Mouse (Mus musculus): Measurements from ENCODE around the gene Nim1k. TPM values are rescaled to one million over a fixed set of nuclear protein-coding genes. Genes with fewer than 3 reads are reported as not detected.

The Nim1k gene
- total RNA-seq (2015) (0.98 and 1.4 TPM in 2 replicates), total RNA-seq (2017) (0.48 and 1.5 TPM in 2 replicates)

DNA sequence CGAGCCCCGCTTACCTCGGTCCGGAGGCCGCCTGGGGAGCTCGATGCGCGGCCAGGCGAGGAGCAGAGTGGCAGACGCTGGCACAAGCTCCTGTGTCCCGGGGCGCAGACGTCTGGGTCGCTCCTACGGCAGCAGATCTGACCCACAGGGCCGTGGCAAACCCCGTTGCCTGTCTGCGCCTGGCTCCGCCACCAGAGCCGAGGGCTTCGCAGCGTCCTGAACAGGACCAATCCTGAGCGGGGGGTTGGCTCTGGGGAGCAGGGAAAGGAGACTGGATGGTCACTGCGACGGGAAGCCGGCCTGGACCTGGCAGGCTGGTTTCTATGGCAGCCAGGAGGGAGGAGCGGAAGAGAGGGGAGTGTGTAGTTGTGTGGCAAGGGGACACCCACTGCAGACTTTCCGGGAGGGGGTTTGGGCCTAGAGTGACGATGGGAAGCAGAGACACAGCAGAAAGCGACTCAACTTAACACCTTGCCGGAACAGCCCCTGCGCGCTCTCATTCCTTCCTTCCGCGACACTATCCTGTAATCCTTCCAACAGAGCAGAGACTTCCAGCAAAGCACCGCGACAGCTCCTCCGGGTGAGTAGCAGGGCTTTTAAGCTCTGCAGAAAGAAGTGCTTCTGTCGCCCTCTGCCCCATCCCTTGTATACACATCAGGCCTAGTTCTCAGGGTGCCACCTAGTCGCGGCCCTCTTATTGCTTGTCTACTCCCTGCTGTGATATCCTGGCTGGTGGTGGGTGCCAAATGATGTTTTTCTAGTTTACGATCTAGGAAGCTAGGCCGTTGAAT, at the start of gene Nim1k:
Nim1k (minus strand) TSS at position 202 of the 791 bp plus-strand sequence.
- ATAC-seq (ENCODE audit: poor library complexity, severe bottlenecking) = peak; percentile 72

DNA sequence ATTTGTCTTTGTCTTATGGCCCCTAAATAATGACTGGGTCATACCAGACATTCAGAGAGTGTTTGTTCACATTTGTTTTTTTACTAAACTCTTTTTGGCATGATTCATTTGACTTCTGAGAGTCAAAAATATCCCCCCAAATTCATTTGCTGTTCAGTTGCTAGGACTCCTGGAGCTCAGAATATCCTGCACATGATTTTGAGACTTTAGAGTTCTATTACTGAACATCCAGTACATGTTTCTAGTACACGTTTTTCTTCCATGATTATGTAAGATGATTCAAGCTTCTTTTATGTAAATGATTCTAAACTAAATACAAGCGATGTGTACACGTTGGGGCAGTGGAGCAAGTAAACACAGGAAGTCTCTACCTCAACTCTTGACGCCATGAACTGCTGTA, 42.0 kb upstream of the Nim1k start:
- no peak for ATAC-seq (ENCODE audit: poor library complexity, severe bottlenecking)

DNA sequence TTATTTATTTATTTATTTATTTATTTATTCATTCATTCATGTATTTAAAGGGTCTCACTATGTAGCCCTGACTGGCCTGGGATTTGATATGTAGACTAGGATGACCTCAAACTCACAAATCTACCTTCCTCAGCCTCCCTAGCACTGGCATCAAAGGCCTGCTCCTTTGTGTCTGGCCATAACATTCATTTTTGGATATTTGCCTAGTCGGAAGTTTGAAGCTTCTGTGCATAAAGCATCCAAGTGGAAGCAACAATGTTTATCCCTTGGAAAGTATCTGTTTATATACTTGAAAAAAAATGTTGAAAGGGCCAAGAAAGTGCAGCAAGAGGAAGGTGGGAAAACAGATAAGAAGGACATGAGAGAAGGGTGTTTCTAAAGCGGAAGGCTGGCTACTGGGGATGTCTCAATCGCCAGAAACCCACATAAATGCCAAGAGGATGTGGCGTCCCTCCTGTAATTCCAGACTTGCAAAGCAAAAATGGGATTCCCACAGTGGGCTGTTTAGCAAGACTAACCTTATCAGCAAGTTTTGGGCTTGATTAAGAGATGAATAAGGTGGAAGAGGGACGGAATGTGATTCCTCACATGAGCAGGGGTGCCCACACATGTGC, 37.2 kb upstream of the Nim1k start:
- peak; percentile 33 for ATAC-seq (ENCODE audit: poor library complexity, severe bottlenecking)

DNA sequence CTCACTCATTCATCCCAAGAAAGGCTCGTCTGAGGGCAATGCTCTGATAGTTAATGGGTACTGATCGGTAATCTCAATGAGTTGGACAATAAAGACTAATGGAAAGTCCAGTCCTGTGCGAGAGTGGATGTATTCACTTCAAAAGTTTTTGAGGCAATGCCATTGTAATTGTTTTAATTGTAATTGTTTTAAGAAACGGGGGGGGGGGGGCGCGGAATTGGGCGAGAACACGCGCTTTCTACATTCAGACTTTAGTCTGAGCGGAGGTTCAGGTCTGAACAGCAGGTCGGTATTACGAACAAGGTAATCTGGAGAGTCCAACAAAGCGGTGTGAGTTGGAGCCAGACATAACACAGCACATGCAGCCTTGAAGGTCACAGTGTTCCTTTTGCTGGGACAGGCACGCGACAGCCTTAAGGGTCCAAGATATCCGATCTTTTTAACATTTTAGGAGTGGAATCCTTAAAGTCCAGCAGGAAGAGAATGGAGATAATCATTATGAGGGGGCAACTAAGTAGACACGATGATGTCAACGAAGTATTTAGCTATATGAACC, 36.0 kb upstream of the Nim1k start:
- no peak for ATAC-seq (ENCODE audit: poor library complexity, severe bottlenecking)

DNA sequence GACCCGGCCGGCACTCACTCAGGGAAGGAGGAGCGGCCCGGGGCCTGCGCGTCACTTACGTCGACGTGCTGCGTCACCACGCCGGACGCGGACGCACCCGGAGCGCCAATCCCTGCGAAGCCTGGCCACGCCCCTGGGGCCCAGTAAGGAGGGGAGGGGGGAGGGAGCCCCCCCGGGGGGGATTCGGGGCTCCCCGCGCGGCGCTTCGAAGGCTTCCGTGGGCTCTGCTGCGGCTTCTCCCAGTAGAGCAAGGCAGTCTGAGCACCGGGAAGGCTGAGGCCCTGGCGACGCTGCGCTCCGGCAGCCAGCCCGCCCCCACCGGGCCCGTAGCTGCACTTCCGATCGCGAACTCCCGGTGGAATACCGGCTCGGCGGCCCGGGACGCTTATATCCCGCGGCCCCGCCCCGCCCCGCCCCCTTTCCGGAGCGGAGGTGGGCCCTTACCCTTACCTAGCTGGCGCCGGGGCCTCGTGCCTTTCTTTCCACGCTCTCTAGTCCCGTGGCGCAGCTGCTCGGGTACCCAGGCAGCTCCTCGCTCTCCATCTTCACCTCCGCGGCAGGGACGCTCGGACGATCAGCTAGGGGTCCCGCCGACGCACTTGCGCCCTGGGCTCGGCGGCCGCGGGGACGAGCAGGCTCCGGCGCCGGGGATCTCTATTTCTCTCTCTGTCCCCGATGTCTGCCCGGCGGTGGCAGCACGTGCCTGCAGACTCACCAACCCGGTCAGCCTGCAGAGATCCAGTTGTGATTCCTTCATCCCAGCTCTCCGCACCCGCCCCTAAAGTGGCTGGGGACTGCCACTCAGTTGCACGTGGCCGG, 35.3 kb upstream of the Nim1k start, which contains the start of gene Zfp131:
Zfp131 (minus strand) TSS at position 129 of the 819 bp plus-strand sequence.
- peak; percentile 91 for ATAC-seq (ENCODE audit: poor library complexity, severe bottlenecking)

DNA sequence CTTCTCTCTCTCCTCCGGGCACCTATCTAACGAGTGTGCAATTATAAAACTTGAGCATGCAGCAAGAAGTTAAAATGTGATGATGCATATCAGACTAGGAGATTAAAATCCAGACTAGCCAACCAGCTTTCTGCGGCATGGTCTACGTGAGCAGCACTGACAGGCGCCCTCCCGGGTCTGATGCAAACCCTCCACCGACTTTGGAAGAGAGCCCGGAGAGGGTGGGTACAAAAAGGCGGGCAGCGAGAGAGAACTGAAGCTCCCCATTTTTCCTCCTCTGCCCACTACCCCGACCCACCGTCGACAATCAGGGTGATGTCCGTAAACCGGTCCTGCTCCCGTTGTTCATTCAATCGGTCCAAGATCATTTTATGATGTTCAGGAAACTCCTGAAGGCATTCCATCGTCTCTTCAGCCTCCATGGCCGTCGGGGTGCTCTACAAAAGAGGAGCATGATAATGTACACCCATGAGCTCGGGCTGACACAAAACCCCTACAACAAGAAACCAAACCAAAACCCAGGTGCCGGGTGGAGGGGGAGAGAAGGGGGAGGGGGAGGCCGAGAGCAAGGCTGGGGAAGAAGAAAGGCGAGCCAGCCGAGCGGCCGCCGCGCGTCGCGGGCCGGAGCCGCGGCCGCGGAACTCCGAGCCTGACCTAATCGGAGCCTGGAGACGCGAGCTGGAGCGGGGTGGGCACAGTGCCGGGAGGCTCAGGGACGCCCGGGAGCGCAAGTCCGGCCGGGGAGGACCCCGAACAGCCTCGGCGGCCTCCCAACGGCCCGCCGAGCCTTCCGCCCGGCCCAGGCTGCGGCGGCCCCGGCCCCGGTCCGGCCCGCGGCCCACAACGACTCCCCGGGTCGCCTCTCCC, 34.4 kb upstream of the Nim1k start:
- ATAC-seq (ENCODE audit: poor library complexity, severe bottlenecking) = peak; percentile 31

DNA sequence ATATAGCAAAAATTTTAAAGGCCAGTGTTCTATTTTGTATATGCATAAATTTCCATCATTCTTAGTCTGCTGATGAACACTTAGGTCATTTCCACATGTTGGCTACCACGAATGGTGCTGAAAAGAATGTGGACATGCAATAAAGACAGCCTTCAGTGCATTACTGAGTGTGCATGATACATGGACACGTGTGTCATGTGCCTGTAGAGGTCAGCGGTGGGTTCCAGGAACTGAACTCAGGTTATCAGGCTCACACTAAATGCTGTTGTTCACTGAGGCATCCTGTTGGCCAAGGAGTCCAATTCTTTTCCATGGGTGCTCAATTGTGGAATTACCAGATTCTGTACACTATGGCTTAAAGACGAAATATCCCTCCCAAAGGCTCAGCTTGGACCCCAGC, 27.9 kb upstream of the Nim1k start:
- ATAC-seq (ENCODE audit: poor library complexity, severe bottlenecking) = no peak

DNA sequence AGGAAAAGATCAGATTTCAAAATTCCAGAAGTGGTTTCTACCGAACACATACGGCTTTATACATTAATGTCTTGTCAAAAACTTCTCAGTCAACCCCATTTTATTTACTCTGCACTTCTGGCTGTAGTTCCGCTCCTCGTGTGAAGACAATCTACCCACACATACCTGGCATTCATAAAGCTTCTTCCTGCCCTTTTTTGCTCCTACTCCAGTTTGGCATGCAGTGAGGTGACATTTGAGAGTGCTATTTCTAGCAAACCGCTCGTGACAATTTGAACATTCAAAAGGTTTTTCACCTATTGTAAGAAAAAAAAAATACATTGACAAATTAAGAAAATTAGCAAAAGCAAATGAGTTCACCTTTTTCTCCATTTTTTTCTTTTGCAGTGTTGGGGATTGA, 12.9 kb upstream of the Nim1k start:
- ATAC-seq (ENCODE audit: poor library complexity, severe bottlenecking) = no peak

DNA sequence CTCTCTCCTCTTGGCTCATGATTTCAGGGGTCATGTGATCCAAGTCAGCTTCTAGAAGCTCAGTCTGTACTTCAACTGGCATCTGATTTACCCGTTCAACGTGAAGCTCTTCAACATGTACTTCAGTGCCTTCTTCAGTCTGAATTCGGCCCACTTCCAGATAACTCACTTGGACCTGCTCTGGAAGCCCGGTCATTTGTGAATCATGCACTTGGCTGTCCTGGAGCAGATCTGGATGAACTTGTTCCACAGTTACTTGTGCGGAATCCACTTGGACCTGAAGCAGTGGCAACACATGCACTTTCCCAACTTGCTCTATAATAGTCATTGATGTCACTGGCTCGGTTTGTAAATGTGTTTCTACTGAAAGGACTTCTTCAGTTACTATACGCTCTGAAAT, 10.8 kb upstream of the Nim1k start:
- ATAC-seq (ENCODE audit: poor library complexity, severe bottlenecking) = no peak

DNA sequence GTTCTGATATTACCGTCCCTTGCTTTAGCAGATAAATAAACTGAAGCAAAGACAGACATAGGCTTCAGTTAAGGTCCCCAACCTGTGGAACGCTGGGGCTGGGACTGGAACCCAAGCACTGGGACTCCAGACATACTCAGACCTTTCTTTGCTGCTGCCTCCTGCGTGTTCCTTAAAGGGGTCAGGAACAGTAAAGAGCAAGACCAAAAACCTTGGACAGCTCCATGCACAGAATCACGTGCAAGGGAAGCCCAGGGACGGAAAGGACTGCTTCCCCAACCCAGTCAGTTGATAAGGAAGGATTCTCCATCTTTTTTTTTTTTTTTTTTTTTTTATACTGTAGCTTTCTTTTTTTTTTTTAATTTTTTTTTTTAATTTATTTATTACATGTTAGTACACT, 1.1 kb upstream of the Nim1k start:
- ATAC-seq (ENCODE audit: poor library complexity, severe bottlenecking) = no peak

DNA sequence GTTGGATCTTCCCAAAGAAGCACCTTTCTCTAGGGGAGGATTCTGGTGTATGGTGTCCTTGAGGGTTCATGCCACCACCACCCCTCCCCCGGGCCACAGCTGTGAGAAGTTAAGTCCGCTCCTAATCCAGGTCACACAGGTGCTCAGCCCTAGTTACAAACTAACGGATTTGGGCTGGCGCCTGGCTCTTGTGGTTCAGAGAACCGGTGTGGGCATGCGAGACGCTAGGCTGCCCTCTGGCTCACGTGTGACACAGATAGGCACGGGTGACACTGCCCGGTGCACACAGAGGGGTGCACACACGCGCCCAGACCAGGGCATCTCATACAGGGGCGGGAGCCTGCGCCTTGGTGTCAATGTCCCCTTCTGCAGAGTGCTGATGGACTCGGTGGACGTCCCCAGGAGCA, 538 bp downstream of the Nim1k start:
- ATAC-seq (ENCODE audit: poor library complexity, severe bottlenecking) = peak; percentile 51

DNA sequence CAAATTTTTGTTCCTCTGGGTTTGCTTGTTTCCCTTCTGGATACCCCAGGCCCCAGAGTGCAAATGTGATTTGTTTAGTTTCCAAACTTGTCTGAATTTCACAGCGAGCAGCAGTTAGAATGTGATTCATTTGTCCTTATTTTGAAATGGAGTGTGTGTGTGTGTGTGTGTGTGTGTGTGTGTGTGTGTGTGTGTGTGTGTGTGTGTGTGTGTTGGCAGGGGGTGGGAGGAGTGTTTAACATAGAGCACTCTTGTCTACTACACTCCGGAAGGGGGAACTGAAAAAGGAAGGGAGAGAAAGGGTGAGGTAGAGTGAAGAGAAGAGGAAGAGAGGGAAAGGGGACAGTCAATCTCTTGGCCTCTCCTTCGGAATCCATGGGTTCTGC, 1.1 kb downstream of the Nim1k start:
- ATAC-seq (ENCODE audit: poor library complexity, severe bottlenecking) = peak; percentile 38; the same call in 1 of the 2 replicates

DNA sequence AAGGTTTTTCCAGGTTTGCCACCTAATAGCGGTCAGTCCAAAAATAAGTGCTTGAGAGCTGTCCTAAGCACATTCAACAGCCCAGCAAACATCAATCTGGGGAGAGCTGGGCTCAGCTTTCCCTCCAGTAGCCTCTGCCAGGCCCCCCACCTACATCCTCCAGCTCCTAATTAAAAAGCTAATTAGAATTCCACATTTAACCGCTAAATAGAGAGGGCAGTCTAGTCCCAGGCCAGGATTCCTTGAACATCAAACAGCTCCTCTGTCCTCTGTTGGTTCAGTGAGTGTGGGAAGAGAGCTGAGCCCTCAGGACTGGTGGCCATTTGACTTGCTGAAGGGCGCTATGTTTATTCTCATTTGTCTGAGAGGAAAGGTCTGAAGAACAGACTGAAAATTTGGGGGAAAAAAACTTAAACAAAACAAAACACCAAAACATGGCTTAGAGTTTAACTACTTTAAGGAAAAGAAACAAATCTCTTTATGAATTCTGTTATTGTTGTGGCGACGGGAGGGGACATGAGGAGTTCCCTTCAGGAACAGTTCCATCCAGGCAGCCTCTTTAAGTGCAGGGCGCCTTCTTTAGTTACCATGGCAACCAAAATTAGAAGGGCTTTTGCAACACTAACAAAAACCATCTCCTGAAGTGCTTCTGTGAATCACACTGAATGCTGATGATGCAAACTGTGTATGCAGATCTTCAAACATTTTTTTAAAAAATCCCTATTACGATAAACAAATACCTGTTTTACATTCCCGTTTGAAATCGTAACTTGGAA, 1.6 kb downstream of the Nim1k start:
- ATAC-seq (ENCODE audit: poor library complexity, severe bottlenecking) = peak; percentile 31; the same call in 1 of the 2 replicates

DNA sequence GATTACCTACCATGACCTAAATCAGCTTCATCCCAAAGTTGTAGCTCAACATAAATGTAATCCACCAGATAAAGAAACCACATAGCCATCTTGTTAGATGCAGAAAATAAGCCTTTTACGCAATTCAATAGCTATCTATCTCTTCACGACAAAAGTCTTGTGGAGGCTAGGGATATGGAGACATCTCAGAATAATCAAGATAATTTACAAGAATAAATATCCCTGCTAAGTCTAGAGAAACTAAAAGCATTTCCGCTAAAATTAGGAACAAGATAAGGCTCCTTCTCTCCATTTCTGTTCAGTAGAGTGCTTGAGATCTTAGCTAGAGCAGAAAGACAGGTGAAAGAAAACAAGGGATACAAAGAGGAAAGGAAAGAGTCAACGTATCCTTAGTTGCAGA, 8.8 kb downstream of the Nim1k start:
- no peak for ATAC-seq (ENCODE audit: poor library complexity, severe bottlenecking)

DNA sequence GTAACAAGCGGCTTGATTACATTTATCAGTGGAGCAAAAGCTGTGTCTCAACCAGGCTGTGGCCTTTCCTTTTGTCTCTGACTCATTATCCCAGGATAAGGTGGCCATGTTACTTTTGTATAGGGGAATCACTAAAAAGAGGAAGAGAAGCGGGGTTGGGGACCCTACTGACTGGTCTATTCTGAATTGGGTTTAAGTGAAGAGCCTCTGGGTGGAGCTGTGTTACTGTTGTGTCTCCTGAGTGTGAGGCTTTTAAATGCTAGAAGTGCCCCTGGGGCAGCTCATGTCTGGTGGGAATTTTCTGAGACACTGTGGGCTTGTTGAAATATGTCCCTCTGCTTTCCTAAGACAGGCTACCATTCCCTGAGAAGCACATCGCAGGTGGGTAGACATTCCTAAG, 12.2 kb downstream of the Nim1k start:
- peak; percentile 59 for ATAC-seq (ENCODE audit: poor library complexity, severe bottlenecking)

DNA sequence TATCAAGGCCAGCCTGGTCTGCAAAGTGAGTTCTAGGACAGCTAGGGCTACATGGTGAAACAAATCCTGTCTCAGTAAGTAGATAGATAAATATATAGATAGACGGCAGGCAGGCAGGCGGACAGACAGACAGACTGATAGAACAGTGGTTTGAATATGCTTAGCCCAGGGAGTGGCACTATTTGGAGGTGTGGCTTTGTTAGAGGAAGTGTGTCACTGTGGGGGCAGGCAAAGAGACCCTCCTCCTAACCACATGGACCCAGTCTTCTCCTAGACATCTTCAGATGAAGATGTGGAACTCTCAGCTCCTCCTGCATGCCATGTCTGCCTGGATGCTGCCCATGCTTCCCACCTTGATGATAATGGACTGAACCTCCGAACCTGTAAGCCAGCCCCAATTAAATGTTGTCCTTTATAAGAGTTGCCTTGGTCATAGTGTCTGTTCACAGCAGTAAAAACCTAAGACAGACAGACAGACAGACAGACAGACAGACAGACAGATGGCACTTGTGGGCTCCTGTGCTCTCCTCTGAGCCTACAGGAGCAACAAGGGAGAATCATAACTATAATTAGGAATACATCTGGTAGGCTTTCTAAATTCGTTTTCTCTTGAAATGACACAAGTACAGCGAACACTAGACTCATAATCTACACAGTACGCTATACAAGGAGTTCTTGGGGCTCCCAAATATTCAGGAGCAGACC, 12.8 kb downstream of the Nim1k start:
- ATAC-seq (ENCODE audit: poor library complexity, severe bottlenecking) = no peak

DNA sequence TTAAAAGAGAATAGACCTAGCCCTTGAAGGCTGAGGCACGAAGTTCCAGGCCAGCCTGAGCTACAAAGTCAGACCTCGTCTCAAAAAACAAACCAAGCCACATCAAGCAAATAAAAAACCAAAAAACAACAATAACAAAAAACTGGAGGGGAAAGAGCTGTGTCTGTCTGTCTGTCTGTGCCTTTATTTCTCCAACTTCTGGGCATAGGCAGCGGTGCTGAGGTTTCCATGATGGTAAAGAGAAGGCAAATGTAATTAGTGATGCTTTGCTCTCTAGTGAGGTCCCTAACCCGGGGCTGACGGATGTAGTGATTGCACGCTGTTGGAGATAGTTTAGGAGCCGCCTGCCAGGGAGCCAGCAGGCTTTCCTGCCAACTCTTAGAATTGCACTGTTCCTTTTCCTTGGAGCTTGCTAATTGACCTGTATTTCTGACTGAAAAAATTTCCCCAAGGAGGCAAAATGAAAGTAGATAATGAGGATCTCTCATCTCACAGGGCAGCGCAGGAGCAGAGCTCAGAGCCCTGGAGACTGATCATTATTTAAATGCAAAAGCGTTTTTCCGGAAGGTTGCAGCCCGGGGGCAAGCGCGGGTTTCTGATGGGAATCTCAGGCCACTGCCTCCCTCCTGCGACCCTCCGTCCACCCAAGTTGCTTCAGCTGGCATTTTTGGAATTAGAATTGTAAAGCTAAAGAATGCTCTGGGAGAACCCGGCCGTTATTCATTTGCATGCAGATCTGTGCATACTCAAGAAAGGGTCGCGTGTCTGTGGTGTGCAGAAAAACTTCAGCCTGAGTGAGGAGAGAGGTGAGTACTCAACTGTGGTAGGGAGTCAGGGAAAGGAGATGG, 14.1 kb downstream of the Nim1k start:
- no peak for ATAC-seq (ENCODE audit: poor library complexity, severe bottlenecking)

DNA sequence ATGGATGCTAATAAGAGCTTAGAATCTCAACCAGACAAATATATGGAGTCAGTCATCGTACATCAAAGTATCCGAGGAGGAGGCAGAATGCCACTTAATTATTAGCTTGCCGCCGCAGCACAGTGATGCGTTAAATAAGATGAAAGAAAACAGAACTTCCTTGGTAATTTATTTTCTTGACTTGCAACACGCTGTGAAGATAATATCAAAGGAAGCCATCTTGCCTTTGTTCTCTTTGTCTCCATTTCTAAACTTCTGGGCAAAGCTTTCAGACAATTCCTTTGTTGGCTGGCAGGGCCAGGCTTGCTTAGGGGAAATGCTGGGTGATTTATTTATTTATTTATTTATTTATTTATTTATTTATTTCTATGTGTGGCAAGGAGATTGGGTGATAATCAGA, 24.2 kb downstream of the Nim1k start:
- no peak for ATAC-seq (ENCODE audit: poor library complexity, severe bottlenecking)

Measured in megakaryocyte, adult 5-6 weeks (primary cell).